Mouse (Mus musculus) embryonic facial prominence, embryonic 11.5 days (tissue): ENCODE measurements around the gene Klhdc8a. TPM values are rescaled to one million over a fixed set of nuclear protein-coding genes. Genes with fewer than 3 reads are reported as not detected.
A peak's percentile ranks its signal among the peaks of the same experiment; 100 is the strongest.

Source experiments
- ATAC-seq: fragments of 200-750 bp; cut with Nextera tagmentation; replicated peaks from 2 replicates; pipeline ENCODE4 v1.8.0; 2017; ENCODE audit warnings: low read depth; ENCODE audit not compliant: insufficient number of reproducible peaks, low FRiP score, low TSS enrichment
- DNase-seq: peaks from one replicate; pipeline ENCODE4 v3.0.0-alpha.2; 2015; ENCODE audit warnings: low spot score
- H3K27ac ChIP-seq: fragments of 300-500 bp; sonication (generic); replicated peaks from 2 replicates; pipeline ENCODE4 v1.5.1; 2014; ENCODE audit warnings: mild to moderate bottlenecking, low read depth, low read length, control low read depth
- H3K27me3 ChIP-seq: fragments of 300-500 bp; sonication (generic); 2 replicates; pipeline ENCODE4 v1.6.1; 2014; ENCODE audit warnings: mild to moderate bottlenecking, low read length, moderate library complexity, mixed read lengths; ENCODE audit not compliant: control insufficient read depth, insufficient read depth
- H3K36me3 ChIP-seq: fragments of 300-500 bp; sonication (generic); replicated peaks from 2 replicates; pipeline ENCODE4 v1.6.1; 2014; ENCODE audit warnings: low read depth, mild to moderate bottlenecking, low read length, moderate library complexity, mixed read lengths; ENCODE audit not compliant: control insufficient read depth, insufficient read depth
- H3K4me1 ChIP-seq: fragments of 300-500 bp; sonication (generic); 2 replicates; pipeline ENCODE4 v1.6.1; 2014; ENCODE audit warnings: low read length, mixed read lengths; ENCODE audit not compliant: control insufficient read depth, insufficient read depth
- H3K4me2 ChIP-seq: fragments of 300-500 bp; sonication (generic); 2 replicates; pipeline ENCODE4 v1.6.1; 2014; ENCODE audit warnings: low read depth, mild to moderate bottlenecking, control low read depth, low read length, moderate library complexity
- H3K4me3 ChIP-seq: fragments of 300-500 bp; sonication (generic); 2 replicates; pipeline ENCODE4 v1.5.1; 2014; ENCODE audit warnings: low read depth, low read length, control low read depth
- H3K9ac ChIP-seq: fragments of 300-500 bp; sonication (generic); replicated peaks from 2 replicates; pipeline ENCODE4 v1.6.1; 2014; ENCODE audit warnings: mild to moderate bottlenecking, control low read depth, low read length
- H3K9me3 ChIP-seq: fragments of 300-500 bp; sonication (generic); replicated peaks from 2 replicates; pipeline ENCODE4 v1.6.1; 2016; ENCODE audit warnings: mild to moderate bottlenecking, low read length, inconsistent platforms, mixed read lengths; ENCODE audit not compliant: control insufficient read depth
- WGBS: fragments of 180-500 bp; shearing (Covaris S2); extraction: QIAGEN DNeasy Blood & Tissue Kit; methylation state at CpG from one replicate; pipeline ENCODE4 v1.1.7; 2014; 5-methylcytosine and 5-hydroxymethylcytosine counted together
- polyA plus RNA-seq: library from polyadenylated mRNA; unstranded; fragments of >200 nt; fragmentation: Nextera tagmentation; extraction: Ambion mirVana; gene quantifications from 2 replicates; pipeline ENCODE4 v1.2.1, GENCODE M21; 2014

The Klhdc8a gene
- polyA plus RNA-seq, 1 experiment from 2014 or later, result 0.66 TPM

GRCm38 (mm10) chr1:132292318-132293129 lies 5.9 kb upstream of the Klhdc8a start:
- H3K9me3 ChIP-seq, result no peaks in the 10 kb centered on the region
- H3K4me1 ChIP-seq, result peaks cover 5% of the 10 kb centered on the region; the same call in 1 of the 2 replicates
- DNase-seq (peak; percentile 54), ATAC-seq (no peak)
- H3K27ac ChIP-seq, result peak overlapping the region; percentile 67; the same call in 1 of the 2 replicates
- H3K4me2 ChIP-seq, result no peak overlapping the region
- no peak overlapping the region for H3K9ac ChIP-seq
- H3K4me3 ChIP-seq, result no peak overlapping the region
- no peaks in the 10 kb centered on the region for H3K36me3 ChIP-seq
- 0 out of 2 replicates have a peak, but pooled peaks cover 2% of the 10 kb centered on the region for H3K27me3 ChIP-seq
- WGBS, result 42% methylated on average over 21 of the region's 21 CpGs

DNA sequence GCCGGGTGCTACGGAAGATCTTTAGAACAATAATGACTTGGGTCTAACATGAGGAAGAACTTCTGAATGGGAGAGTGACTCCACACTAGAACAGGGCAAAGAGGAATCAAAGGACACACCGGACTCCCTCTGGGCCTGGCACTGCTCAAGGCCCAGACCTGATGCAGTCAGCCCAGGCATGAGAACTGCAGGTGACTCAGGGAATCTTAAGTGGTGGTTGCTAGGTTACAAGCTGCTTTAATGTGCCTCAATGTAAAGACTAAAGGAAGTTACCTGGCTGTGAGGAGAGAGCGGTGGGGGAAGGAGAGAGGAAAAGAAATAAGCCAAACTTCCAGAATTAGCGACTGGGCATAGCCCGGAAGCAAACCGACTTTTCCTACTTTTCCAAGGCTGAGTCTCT lies 2.9 kb upstream of the Klhdc8a start:
- no peak for ATAC-seq
- no peak for DNase-seq
- Histone ChIP-seq H3K9me3 (no peaks in the 10 kb centered on the region), H3K9ac (no peak overlapping the region), H3K27ac (no peak overlapping the region), H3K27me3 (peaks cover 14% of the 10 kb centered on the region; the same call in 1 of the 2 replicates), H3K4me1 (peaks cover 10% of the 10 kb centered on the region), H3K4me2 (no peak overlapping the region), H3K36me3 (no peaks in the 10 kb centered on the region), H3K4me3 (no peak overlapping the region)
- WGBS, result 64% methylated on average over 7 of the region's 7 CpGs

GRCm38 (mm10) chr1:132296051-132296450 lies 2.4 kb upstream of the Klhdc8a start:
- Histone ChIP-seq H3K4me2 (no peak overlapping the region), H3K9me3 (no peaks in the 10 kb centered on the region), H3K36me3 (no peaks in the 10 kb centered on the region), H3K4me3 (no peak overlapping the region), H3K27me3 (peaks cover 14% of the 10 kb centered on the region; the same call in 1 of the 2 replicates), H3K4me1 (peaks cover 10% of the 10 kb centered on the region), H3K27ac (no peak overlapping the region), H3K9ac (no peak overlapping the region)
- 68% methylated on average over 3 of the region's 3 CpGs for WGBS
- no peak for ATAC-seq
- DNase-seq, result no peak

- H3K27ac ChIP-seq, result no peak overlapping the region
- H3K9ac ChIP-seq, result peak overlapping the region; percentile 65
- H3K9me3 ChIP-seq, result no peaks in the 10 kb centered on the region
- H3K36me3 ChIP-seq, result no peaks in the 10 kb centered on the region
- ATAC-seq, result peak; percentile 61
- H3K27me3 ChIP-seq, result peaks cover 14% of the 10 kb centered on the region; the same call in 1 of the 2 replicates
- H3K4me2 ChIP-seq, result peak overlapping the region; percentile 100
- peaks cover 4% of the 10 kb centered on the region for H3K4me1 ChIP-seq
- H3K4me3 ChIP-seq, result peak overlapping the region; percentile 56
- peak; percentile 42 for DNase-seq
- 1% methylated on average over 64 of the region's 71 CpGs for WGBS
Measured at GRCm38 (mm10) chr1:132298801-132299464, 507 bp downstream of the Klhdc8a start.

GRCm38 (mm10) chr1:132299744-132300143 lies 1.3 kb downstream of the Klhdc8a start:
- Histone ChIP-seq H3K4me1 (peaks cover 4% of the 10 kb centered on the region), H3K27me3 (peaks cover 14% of the 10 kb centered on the region; the same call in 1 of the 2 replicates), H3K27ac (no peak overlapping the region), H3K4me2 (no peak overlapping the region), H3K9me3 (no peaks in the 10 kb centered on the region), H3K36me3 (no peaks in the 10 kb centered on the region), H3K9ac (no peak overlapping the region), H3K4me3 (no peak overlapping the region)
- ATAC-seq (no peak), DNase-seq (no peak)
- WGBS, result 75% methylated on average over 5 of the region's 5 CpGs

GRCm38 (mm10) chr1:132301242-132301641 lies 2.8 kb downstream of the Klhdc8a start:
- Histone ChIP-seq H3K4me3 (no peak overlapping the region), H3K4me1 (peaks cover 4% of the 10 kb centered on the region), H3K27me3 (peaks cover 13% of the 10 kb centered on the region; the same call in 1 of the 2 replicates), H3K9ac (no peak overlapping the region), H3K4me2 (no peak overlapping the region), H3K9me3 (no peaks in the 10 kb centered on the region), H3K36me3 (no peaks in the 10 kb centered on the region), H3K27ac (no peak overlapping the region)
- DNase-seq (no peak), ATAC-seq (no peak)
- 90% methylated on average over 5 of the region's 5 CpGs for WGBS

DNA sequence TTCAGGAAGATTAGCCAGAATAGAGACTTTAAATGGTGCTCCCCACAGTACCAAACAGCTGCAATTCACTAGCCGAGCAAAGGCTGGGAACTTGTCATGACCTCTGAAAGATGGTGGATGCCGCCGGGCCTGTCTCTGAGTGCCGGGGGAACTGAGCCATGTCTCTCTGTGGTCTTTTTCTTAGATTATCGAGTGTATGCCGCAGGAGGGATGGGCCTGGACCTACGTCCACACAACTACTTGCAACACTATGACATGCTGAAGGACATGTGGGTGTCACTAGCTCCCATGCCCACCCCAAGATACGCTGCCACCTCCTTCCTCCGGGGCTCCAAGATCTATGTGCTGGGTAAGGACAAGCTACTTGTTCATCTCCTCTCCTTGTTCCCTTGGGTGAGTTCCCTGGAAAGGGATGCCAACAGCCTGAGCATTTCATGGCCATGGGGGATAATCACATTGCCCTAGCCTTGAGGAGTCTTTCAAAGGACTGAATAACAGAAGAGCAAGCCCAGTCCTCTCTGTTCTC lies 4.0 kb downstream of the Klhdc8a start:
- no peaks in the 10 kb centered on the region for H3K9me3 ChIP-seq
- H3K9ac ChIP-seq, result no peak overlapping the region
- H3K4me1 ChIP-seq, result peaks cover 4% of the 10 kb centered on the region
- peaks cover 13% of the 10 kb centered on the region; the same call in 1 of the 2 replicates for H3K27me3 ChIP-seq
- ATAC-seq, result no peak
- no peak overlapping the region for H3K27ac ChIP-seq
- no peak overlapping the region for H3K4me2 ChIP-seq
- 87% methylated on average over 9 of the region's 9 CpGs for WGBS
- DNase-seq, result no peak
- H3K36me3 ChIP-seq, result no peaks in the 10 kb centered on the region
- H3K4me3 ChIP-seq, result no peak overlapping the region
